Mouse (Mus musculus): Measurements from ENCODE around the gene Nat8f5. TPM values are rescaled to one million over a fixed set of nuclear protein-coding genes. Genes with fewer than 3 reads are reported as not detected.

Nat8f5 gene
- polyA plus RNA-seq, 1 experiment from 2014 or later, result 0.20 TPM

Small RNA genes within 50 kb of the gene (microRNA-seq; reads per million reads assigned to microRNA genes)
- gene Mir6375, result not detected

Other genes starting within 250 kb of the Nat8f5 start
- gene Alms1, start 233.4 kb downstream of the Nat8f5 start, polyA plus RNA-seq (2015; fragmentation: Nextera tagmentation; extraction: Ambion mirVana), result 4.4 and 6.0 TPM in 2 replicates
- not detected in 2 replicates for gene Nat8f7, start 107.8 kb downstream of the Nat8f5 start, polyA plus RNA-seq (2015; fragmentation: Nextera tagmentation; extraction: Ambion mirVana)
- gene Nat8f3, start 55.2 kb downstream of the Nat8f5 start, polyA plus RNA-seq (2015; fragmentation: Nextera tagmentation; extraction: Ambion mirVana), result 0.20 TPM in 1 of 2 replicates, not detected in the other
- not detected in 2 replicates for gene Nat8f6, start within 50 bp of the Nat8f5 start, polyA plus RNA-seq (2015; fragmentation: Nextera tagmentation; extraction: Ambion mirVana)
- gene Nat8, start 11.1 kb upstream of the Nat8f5 start, polyA plus RNA-seq (2015; fragmentation: Nextera tagmentation; extraction: Ambion mirVana), result not detected in 2 replicates
- gene Nat8f2, start 48.2 kb upstream of the Nat8f5 start, polyA plus RNA-seq (2015; fragmentation: Nextera tagmentation; extraction: Ambion mirVana), result not detected in 2 replicates
- gene Nat8f4, start 83.9 kb upstream of the Nat8f5 start, polyA plus RNA-seq (2015; fragmentation: Nextera tagmentation; extraction: Ambion mirVana), result 4.6 and 5.2 TPM in 2 replicates
- 49.2 and 58.6 TPM in 2 replicates for gene Tprkb, start 90.9 kb upstream of the Nat8f5 start, polyA plus RNA-seq (2015; fragmentation: Nextera tagmentation; extraction: Ambion mirVana)
- gene Nat8f1, start 94.7 kb upstream of the Nat8f5 start, polyA plus RNA-seq (2015; fragmentation: Nextera tagmentation; extraction: Ambion mirVana), result 13.6 and 16.9 TPM in 2 replicates
- gene Dusp11, start 140.7 kb upstream of the Nat8f5 start, polyA plus RNA-seq (2015; fragmentation: Nextera tagmentation; extraction: Ambion mirVana), result 53.0 and 57.4 TPM in 2 replicates
- gene Figla, start 195.2 kb upstream of the Nat8f5 start, polyA plus RNA-seq (2015; fragmentation: Nextera tagmentation; extraction: Ambion mirVana), result not detected in 2 replicates
- gene Add2, start 207.7 kb upstream of the Nat8f5 start, polyA plus RNA-seq (2015; fragmentation: Nextera tagmentation; extraction: Ambion mirVana), result 137 and 148 TPM in 2 replicates

Data from neural tube, embryonic 13.5 days (tissue).